Mouse (Mus musculus) left cerebral cortex, adult 11 months (tissue): ENCODE results near the gene Hbp1.

Source experiments
- DNase-seq: peaks from one replicate; pipeline ENCODE4 v3.0.0; 2022; ENCODE audit warnings: low spot score

Hbp1 gene

DNA sequence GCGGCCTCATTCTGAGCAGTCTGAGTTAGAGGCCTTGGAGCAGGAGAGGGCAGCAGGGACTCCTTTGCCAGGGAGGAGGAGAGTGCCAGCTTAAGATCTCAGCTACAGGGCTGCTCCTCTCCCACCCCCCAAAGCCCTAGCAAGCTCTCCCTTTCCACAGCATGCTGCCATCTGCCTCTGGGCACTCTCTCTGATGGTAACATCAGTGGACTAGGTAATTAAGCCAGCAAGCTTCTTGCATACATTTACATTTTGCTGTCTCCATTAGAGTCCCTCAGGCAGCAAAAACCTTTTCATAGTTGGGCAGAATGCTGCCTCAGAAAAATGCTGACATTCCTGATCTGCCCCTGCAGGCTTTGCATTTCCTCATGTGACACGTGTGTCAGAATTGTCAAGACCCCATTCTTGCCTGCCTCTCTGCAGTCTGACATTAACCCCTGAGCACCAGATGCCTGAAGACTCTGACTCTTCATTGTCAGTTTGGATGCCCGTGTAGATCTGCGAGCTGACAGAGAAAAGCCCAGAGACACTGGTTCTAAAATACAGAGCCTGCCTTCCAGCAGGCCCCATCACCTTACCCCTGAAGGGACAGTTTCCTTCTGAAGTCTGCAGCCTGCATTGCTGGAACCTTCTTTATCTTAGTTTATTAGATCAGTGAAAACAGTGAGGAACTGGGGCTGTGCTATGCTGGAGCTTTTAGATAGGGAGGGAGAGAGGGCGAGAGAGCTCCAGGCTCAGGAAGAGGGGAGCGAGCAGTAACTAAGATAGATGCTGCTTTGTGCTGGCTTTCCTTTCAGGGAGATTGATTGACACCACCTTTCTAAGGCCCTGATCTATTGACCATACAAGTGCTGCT is 44.4 kb downstream of the Hbp1 start:
- DNase-seq = no peak

DNA sequence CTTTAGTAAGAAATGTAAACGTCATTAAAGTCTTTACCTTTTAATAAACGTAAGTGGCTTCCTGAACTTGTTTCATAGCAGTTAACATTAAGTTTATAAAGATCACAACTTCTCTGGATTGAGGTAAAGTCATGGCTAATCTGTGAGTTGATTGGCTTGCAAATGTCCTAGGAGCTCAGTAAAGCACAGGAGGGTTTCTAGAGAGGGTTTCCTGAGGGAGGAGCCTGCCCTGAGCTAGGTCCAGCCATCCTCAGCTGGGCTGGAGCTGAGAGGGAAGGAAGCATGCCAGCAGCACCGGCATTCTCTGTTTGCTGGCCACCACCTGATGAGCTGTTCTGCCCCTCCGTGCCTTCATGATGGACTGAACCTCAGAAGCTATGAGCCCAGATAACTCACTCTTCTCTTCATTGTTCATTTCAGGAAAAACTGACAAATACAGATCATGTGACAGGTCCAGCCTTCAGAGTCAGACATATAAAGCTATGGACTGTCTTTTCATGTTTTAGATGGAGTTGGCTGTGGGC is 49.9 kb downstream of the Hbp1 start:
- DNase-seq = no peak

DNA sequence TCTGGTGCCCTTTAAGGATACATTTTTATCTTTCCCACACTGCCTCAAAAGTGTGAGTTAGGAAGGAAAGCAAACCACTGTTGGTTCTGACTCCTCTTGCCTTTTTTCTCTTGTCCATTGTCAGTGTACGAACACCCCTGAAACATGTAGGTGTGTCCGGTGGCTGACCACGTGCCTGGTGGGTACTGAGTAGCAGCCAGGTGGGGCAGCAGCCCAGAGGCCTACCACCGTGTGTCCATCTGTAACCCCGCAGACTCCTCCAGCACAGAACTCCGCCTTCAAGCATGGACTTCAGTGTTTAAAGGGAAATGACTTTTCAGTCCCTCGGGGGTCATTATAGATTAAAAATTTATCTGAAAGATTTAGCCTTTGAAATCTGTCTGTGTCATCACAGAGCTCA is 52.9 kb downstream of the Hbp1 start:
- no peak for DNase-seq

DNA sequence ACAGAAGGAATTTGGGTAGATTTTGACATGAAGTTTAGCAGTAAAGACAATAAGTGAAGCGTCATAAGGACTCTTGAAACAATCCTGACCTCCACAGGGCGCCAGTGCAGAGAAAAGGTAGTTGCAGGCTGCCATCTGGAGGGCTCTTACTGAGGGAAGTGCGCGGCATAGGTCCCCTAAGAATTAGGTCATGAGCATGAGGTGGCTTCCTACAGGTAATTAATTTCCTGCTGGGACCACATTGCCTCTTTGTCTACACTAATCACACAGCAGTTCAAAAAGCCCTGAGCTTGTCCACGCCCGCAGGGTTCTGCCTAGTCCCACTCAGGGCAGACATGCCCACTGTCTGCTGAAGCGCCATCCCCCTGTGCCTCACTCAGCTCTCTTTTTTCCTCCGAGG is 53.3 kb downstream of the Hbp1 start:
- DNase-seq = no peak

DNA sequence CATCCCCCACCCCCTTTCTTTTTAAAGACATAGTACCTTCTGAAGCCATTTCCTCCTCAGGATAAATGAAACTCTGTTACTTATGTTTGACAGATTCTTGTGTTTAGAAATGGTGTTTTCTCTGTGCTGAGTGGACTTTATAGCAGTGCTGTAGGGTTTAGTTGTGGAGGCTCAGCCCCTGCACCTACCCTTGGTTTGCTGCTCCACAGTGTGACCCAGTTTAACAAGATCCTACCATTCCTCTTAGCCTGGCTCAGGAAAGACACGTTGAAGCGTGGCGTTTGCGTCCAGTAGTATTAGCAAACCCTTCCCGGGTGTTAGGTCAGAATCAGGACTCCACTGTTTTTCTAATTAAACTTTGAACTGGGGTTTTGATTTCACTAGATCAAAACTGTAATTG is 54.0 kb downstream of the Hbp1 start:
- no peak for DNase-seq

DNA sequence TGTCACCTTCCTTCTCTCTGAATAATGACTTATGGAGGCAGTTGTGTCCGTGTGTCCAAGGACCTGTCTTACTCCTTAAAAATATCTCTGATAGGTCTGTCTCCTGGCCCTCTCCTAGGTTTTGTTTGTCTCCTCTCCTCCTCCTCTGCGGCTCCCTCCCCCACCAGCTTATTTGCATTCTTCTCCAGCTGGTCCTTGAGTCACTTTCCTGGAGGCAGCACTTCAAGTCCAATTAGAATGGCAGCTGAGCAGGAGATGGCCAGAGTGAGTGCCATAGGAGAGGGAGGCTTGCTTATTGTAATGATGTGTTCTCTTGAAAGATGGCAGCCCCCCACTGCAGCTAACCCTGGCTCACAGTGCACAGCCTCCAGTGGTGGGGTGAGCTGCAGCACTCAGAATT is 54.4 kb downstream of the Hbp1 start:
- DNase-seq = peak; percentile 55

DNA sequence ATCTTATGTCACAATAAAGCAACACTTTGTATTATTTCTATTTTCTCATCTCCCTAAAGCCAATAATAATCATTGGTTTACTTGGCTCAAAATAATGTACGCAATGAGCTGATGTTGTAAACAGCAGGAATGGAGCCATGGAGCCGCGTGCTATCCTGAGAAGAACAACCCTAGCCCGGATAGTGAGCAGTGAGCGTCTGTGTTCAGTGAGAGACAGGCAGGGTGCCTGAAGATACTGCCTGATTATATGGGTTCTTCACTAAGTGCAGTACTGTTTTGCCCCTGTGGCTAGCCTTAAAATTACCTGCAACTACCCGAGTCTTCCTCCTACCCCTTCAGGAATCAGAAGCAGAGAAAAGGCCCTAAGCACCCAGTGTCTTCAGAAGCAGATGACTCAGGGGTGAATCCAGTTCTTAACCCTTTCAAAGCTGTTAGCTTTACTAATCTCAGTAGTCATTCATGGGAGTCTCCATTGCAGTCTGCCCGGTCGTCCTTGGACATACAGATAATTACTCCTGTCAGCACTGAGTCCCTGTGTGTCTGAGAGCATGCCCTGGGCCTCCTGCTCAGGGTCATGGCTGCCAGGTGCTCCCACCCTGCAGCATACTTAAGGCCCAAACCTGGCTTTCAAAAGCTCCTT is 55.1 kb downstream of the Hbp1 start:
- no peak for DNase-seq

DNA sequence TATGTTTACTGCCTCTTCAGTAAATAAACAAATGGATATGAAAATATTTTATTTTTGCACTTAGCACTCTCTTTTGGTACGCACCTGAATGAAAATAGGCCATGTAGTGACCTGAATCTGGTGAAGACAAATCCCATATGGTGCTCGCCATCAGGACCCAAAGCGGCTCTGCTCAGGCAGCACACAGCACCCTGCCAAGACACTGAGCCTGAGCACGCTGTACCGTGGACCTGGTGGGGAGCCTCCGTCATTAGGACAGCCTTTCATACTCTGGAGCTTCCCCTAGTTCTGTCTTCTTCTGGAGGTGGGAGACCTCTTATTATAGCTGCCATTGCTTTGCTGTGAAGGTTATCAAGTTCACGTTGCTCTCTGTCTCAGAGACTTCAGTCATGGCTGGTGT is 57.6 kb downstream of the Hbp1 start:
- DNase-seq = no peak

DNA sequence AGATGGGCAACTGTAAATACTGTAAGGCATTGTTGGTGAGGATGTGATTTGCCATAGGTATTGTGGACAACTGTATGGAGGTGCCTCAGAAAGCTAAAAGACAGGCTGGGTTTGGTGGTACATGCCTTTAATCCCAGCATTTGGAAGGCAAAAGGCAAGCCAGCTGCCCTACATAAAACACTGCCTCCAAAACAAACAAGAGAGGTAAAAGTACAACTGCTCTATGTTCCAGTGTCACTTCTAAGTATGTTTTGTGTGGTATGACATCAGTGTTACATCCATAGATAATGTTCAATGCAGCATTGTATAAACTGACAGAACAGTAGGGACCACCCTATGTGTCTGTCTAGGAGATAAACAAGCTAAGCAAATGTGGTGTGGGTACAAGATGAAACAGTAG is 58.3 kb downstream of the Hbp1 start:
- no peak for DNase-seq

DNA sequence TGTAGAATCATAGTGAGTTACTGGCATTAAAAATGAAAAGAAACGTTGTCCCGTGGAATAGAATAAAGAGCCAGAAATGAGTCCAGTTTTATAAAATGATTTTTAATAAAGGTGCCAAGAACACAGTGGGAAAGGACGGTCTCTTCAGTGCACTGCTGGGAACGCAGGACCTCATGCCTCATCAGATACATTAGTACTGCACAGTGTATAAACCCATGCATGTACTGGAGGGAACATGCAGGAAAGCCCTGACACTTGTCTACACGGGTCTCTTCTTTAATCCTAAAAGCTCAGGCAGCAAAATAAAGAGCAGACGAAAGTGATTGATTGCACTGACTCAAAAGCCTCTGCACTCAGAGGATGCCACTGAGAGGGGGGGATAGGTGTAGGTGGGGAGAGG is 59.6 kb downstream of the Hbp1 start:
- DNase-seq = no peak

DNA sequence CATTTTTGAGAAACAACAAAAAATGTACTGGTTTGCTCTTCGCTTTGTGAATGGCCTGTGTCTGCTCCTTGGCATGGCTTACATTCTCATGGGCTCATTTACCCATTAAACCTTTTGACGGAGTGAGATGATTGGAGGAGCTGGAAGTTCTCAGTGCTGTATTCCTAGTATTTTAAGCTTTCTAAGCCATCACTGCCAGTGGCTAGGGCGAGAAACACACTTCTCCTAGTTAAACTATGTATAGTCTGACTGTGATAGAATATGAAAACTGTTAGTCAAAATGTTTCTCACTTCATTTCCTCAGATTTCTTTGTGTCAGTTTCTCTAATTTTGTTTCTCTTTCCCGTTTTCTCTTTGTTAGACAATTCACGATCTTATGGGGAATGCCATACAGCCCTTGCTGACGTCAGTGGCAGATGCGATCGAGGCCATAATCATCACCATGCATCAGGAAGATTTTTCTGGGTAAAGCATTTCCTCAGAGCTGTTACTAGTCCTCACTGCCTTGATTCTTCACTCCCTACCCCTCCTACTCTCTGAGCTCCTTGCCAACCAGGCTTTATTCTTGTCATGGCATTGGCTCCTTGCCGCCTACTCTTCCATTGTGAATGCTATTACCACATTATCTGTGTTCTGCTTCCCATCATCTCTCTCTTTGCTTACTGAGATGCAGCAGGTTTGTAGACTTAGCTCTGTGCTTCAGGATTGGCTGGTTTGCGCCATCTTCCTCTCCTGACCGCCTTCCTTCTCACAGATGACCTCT is 64.3 kb downstream of the Hbp1 start:
- DNase-seq = peak; percentile 28

DNA sequence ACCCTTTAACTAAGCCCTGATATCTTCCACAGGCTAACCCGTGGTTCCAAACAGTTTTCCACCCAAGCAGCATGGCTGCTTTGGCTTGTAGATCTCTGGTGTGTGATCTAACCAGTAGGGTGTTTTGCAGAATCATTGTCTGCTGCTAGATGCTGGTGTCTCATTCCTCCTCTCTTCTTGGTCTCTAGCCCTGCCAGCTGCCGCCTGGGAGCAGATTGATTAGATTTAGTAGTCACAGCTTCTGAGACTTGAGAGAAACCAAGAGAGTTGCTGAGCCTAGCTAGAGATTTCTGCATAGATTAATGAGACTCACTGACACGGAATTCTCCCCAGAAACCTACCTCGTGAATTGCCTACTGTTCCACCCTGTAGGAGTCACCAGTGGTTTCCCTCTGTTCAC is 65.3 kb downstream of the Hbp1 start:
- no peak for DNase-seq

DNA sequence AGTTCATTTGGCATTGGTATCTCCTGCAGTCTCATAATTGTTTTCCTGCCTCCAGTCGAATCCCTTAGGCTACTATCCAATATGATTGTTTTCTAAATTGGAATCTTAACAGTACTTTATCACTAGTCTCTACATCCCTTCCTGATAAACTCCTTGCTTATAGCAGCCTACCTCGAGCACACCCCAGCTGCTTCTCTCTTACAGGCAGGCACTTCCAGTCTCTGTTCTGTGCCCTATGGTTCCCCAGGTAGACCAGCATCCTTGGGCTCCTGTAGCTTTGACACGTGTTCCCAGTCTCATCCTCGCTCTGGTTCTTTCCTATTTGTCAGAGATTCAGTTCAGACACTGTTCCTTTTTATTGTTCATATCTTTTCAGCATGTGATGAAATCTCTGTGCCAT is 66.0 kb downstream of the Hbp1 start:
- no peak for DNase-seq

DNA sequence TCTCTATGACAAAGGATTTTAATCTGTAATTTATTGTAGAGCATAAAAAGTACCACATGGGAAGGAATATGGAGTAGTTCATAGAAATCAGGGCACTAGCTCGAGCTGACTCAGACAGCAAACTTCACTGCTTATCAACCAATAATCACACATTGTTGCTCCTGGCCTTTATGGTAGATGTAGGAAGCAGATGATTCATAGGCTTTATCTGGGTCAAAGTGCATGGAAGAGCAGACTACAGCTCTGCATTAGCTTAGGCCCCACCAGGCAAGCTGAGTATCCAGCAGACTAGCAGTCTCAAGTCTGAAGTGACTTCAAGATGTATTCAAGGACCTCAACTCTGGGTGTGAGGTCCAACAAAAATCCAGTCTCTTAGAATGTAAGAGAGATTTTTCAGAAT is 67.6 kb downstream of the Hbp1 start:
- DNase-seq = no peak

DNA sequence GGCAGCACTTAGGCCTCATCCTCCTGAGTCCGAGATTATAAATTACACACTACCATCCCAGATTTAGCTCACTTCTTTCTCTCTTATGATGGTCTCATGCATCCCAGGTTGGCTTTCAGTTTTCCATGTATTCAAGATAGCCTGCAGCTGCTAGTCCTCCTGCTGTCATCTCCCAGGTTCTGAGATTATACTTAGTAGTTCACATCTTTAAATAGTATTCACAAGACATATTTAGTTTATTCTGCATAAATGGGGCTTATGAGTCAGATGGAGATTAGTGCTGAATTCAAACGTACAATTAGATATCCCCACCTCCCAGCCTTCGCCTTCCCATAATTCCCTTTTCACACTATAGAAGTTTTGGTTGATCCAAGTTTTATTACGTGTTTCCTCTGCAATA is 73.6 kb downstream of the Hbp1 start:
- DNase-seq = no peak
